Mouse (Mus musculus): ENCODE measurements around the gene Lca5l. TPM values are rescaled to one million over a fixed set of nuclear protein-coding genes. Genes with fewer than 3 reads are reported as not detected.

The Lca5l gene
- polyA plus RNA-seq, 1 experiment from 2014 or later: 1.5 TPM

- Histone ChIP-seq H3K9me3 (replicated peaks) (no peaks in the 10 kb centered on the region), H3K4me2 (no peak overlapping the region), H3K4me3 (replicated peaks) (no peak overlapping the region), H3K4me1 (no peaks in the 10 kb centered on the region), H3K27me3 (no peaks in the 10 kb centered on the region), H3K36me3 (no peaks in the 10 kb centered on the region), H3K27ac (no peak overlapping the region), H3K9ac (no peak overlapping the region)
- WGBS: 74% methylated on average over 7 of the region's 7 CpGs
- no peak for ATAC-seq (replicated peaks; ENCODE audit: low FRiP score)
Measured at GRCm38 (mm10) chr16:96210856-96211255, 18.8 kb upstream of the Lca5l start.

DNA sequence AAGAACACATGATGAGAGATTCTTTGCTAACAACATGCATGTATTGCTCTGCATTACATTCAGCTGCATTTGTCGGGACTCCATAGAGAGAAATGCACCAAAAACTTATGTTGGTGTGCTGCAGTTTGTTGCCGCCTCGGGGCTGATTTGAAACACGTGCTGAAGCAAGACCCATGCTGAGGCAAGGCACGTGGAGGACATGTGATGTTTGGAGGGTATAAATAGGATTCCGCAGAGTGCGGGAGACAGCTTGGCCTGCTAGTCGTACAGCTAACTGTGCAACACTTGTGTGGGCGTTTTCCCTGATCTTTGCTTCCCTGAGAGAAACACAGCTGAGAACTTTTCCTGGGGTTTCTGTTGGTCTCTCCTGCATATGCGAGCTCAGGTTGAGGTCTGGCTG lies 17.7 kb upstream of the Lca5l start:
- ATAC-seq (replicated peaks; ENCODE audit: low FRiP score): no peak
- Histone ChIP-seq H3K27me3 (no peaks in the 10 kb centered on the region), H3K27ac (no peak overlapping the region), H3K9me3 (replicated peaks) (no peaks in the 10 kb centered on the region), H3K4me3 (replicated peaks) (no peak overlapping the region), H3K4me1 (no peaks in the 10 kb centered on the region), H3K4me2 (no peak overlapping the region), H3K36me3 (no peaks in the 10 kb centered on the region), H3K9ac (no peak overlapping the region)
- 84% methylated on average over 10 of the region's 10 CpGs for WGBS

GRCm38 (mm10) chr16:96201485-96202232 lies 9.6 kb upstream of the Lca5l start:
- H3K9ac ChIP-seq: no peak overlapping the region
- no peak for ATAC-seq (replicated peaks; ENCODE audit: low FRiP score)
- H3K9me3 ChIP-seq (replicated peaks): no peaks in the 10 kb centered on the region
- H3K27me3 ChIP-seq: no peaks in the 10 kb centered on the region
- WGBS: 57% methylated on average over 11 of the region's 11 CpGs
- H3K4me2 ChIP-seq: peak overlapping the region; percentile 74
- no peak overlapping the region for H3K4me3 ChIP-seq (replicated peaks)
- peaks cover 19% of the 10 kb centered on the region for H3K4me1 ChIP-seq
- no peaks in the 10 kb centered on the region for H3K36me3 ChIP-seq
- H3K27ac ChIP-seq: no peak overlapping the region

- WGBS: 17% methylated on average over 9 of the region's 9 CpGs
- peak overlapping the region; percentile 74 for H3K4me2 ChIP-seq
- peaks cover 19% of the 10 kb centered on the region for H3K4me1 ChIP-seq
- no peaks in the 10 kb centered on the region for H3K27me3 ChIP-seq
- ATAC-seq (replicated peaks; ENCODE audit: low FRiP score): peak; percentile 24
- no peaks in the 10 kb centered on the region for H3K9me3 ChIP-seq (replicated peaks)
- H3K9ac ChIP-seq: peak overlapping the region; percentile 35; the same call in 1 of the 2 replicates
- H3K36me3 ChIP-seq: no peaks in the 10 kb centered on the region
- peak overlapping the region; percentile 65 for H3K27ac ChIP-seq
- H3K4me3 ChIP-seq (replicated peaks): peak overlapping the region; percentile 42
Measured at GRCm38 (mm10) chr16:96200702-96201028, 8.6 kb upstream of the Lca5l start.

- H3K4me2 ChIP-seq: peak within 1 kb of the TSS; percentile 74
- peaks cover 19% of the 10 kb centered on the region for H3K4me1 ChIP-seq
- H3K4me3 ChIP-seq (replicated peaks): peak within 1 kb of the TSS; percentile 42
- peak within 1 kb of the TSS; percentile 65 for H3K27ac ChIP-seq
- ATAC-seq (replicated peaks; ENCODE audit: low FRiP score): peak; percentile 95
- 0 out of 2 replicates have a peak, but pooled peaks cover 1% of the 10 kb centered on the region for H3K9me3 ChIP-seq (replicated peaks)
- peak within 1 kb of the TSS; percentile 35; the same call in 1 of the 2 replicates for H3K9ac ChIP-seq
- H3K36me3 ChIP-seq: no peaks in the 10 kb centered on the region
- WGBS: 2% methylated on average over 20 of the region's 20 CpGs
- no peaks in the 10 kb centered on the region for H3K27me3 ChIP-seq
Measured at GRCm38 (mm10) chr16:96199913-96200701, 8.0 kb upstream of the Lca5l start, which contains the start of gene Sh3bgr. TSS of gene Sh3bgr (plus strand) at chr16:96200450.

DNA sequence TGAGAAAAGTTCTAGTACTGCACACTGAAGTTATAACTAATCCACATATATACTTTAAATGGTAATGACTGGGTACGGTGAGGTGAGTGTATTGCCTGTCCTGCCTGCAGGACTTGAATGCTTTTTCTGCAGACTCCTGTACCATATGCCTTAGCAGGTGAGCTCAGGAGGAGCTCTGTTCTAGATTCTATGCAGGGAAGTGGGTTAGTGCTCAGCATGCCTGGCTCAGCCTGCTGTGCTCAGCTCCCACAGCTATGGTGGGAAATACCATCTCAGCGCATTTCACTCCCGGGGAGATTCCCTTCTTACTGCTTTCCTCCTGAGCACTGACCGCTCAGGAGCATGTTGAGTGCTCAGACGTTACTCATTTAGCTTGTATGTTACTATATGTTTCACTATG lies 4.5 kb downstream of the Lca5l start:
- Histone ChIP-seq H3K4me1 (peaks cover 7% of the 10 kb centered on the region), H3K27ac (no peak overlapping the region), H3K4me2 (no peak overlapping the region), H3K4me3 (replicated peaks) (no peak overlapping the region), H3K27me3 (peaks cover 4% of the 10 kb centered on the region; the same call in 1 of the 2 replicates), H3K9ac (no peak overlapping the region), H3K36me3 (no peaks in the 10 kb centered on the region), H3K9me3 (replicated peaks) (0 out of 2 replicates have a peak, but pooled peaks cover 3% of the 10 kb centered on the region)
- 82% methylated on average over 5 of the region's 5 CpGs for WGBS
- no peak for ATAC-seq (replicated peaks; ENCODE audit: low FRiP score)

GRCm38 (mm10) chr16:96179156-96179555 lies 12.9 kb downstream of the Lca5l start:
- Histone ChIP-seq H3K4me1 (peaks cover 6% of the 10 kb centered on the region; the same call in 1 of the 2 replicates), H3K4me3 (replicated peaks) (no peak overlapping the region), H3K9me3 (replicated peaks) (no peaks in the 10 kb centered on the region; the same call in 1 of the 2 replicates), H3K9ac (no peak overlapping the region), H3K27me3 (no peaks in the 10 kb centered on the region), H3K27ac (no peak overlapping the region), H3K36me3 (no peaks in the 10 kb centered on the region), H3K4me2 (no peak overlapping the region)
- ATAC-seq (replicated peaks; ENCODE audit: low FRiP score): no peak

DNA sequence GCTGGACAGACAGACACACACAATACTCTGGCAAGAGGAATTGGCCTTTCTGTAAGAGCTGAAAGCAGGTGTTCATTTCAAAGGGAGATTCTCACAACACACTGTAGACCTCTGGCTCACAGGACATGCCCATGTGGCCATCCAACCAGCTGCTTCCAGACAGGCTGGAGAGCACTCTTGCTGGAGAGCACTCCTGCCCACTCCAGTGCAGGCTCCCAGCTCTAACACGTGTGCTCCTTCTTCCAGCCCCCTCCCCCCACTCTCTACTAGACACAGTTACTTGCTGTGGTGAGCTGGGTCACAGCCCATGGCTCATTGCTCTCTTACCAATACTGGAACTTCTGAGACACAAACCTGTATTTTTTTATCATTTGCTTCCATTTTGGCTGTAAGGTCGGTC lies 16.7 kb downstream of the Lca5l start:
- Histone ChIP-seq H3K27ac (no peak overlapping the region), H3K27me3 (no peaks in the 10 kb centered on the region), H3K4me2 (no peak overlapping the region), H3K9me3 (replicated peaks) (no peaks in the 10 kb centered on the region; the same call in 1 of the 2 replicates), H3K9ac (no peak overlapping the region), H3K36me3 (no peaks in the 10 kb centered on the region), H3K4me3 (replicated peaks) (no peak overlapping the region), H3K4me1 (peaks cover 9% of the 10 kb centered on the region)
- 40% methylated on average over 2 of the region's 2 CpGs for WGBS
- ATAC-seq (replicated peaks; ENCODE audit: low FRiP score): peak; percentile 75; the same call in 1 of the 2 replicates

GRCm38 (mm10) chr16:96173648-96174047 lies 18.4 kb downstream of the Lca5l start:
- H3K27ac ChIP-seq: no peak overlapping the region
- no peak overlapping the region for H3K4me2 ChIP-seq
- no peaks in the 10 kb centered on the region for H3K9me3 ChIP-seq (replicated peaks)
- no peak overlapping the region for H3K4me3 ChIP-seq (replicated peaks)
- H3K27me3 ChIP-seq: no peaks in the 10 kb centered on the region
- no peak for ATAC-seq (replicated peaks; ENCODE audit: low FRiP score)
- 61% methylated on average over 8 of the region's 8 CpGs for WGBS
- H3K36me3 ChIP-seq: no peaks in the 10 kb centered on the region
- no peak overlapping the region for H3K9ac ChIP-seq
- H3K4me1 ChIP-seq: peaks cover 9% of the 10 kb centered on the region

- no peak overlapping the region for H3K9ac ChIP-seq
- H3K27ac ChIP-seq: no peak overlapping the region
- no peak overlapping the region for H3K4me3 ChIP-seq (replicated peaks)
- no peaks in the 10 kb centered on the region for H3K27me3 ChIP-seq
- H3K36me3 ChIP-seq: no peaks in the 10 kb centered on the region
- 95% methylated on average over 4 of the region's 4 CpGs for WGBS
- H3K4me2 ChIP-seq: no peak overlapping the region
- no peak for ATAC-seq (replicated peaks; ENCODE audit: low FRiP score)
- H3K4me1 ChIP-seq: peaks cover 3% of the 10 kb centered on the region
- H3K9me3 ChIP-seq (replicated peaks): no peaks in the 10 kb centered on the region
Measured at GRCm38 (mm10) chr16:96168837-96169236, 23.2 kb downstream of the Lca5l start.

- Histone ChIP-seq H3K4me1 (peaks cover 3% of the 10 kb centered on the region; the same call in 1 of the 2 replicates), H3K27me3 (no peaks in the 10 kb centered on the region), H3K9ac (no peak overlapping the region), H3K4me3 (replicated peaks) (no peak overlapping the region), H3K27ac (no peak overlapping the region), H3K36me3 (no peaks in the 10 kb centered on the region), H3K4me2 (no peak overlapping the region), H3K9me3 (replicated peaks) (no peaks in the 10 kb centered on the region)
- ATAC-seq (replicated peaks; ENCODE audit: low FRiP score): no peak
- 77% methylated on average over 4 of the region's 4 CpGs for WGBS
Measured at GRCm38 (mm10) chr16:96165723-96166264, 26.3 kb downstream of the Lca5l start.

GRCm38 (mm10) chr16:96161336-96161735 lies 30.7 kb downstream of the Lca5l start:
- H3K27me3 ChIP-seq: no peaks in the 10 kb centered on the region
- no peak overlapping the region for H3K9ac ChIP-seq
- no peak overlapping the region for H3K4me2 ChIP-seq
- ATAC-seq (replicated peaks; ENCODE audit: low FRiP score): no peak
- H3K27ac ChIP-seq: no peak overlapping the region
- H3K36me3 ChIP-seq: peaks cover 7% of the 10 kb centered on the region; the same call in 1 of the 2 replicates
- H3K4me3 ChIP-seq (replicated peaks): no peak overlapping the region
- H3K9me3 ChIP-seq (replicated peaks): no peaks in the 10 kb centered on the region
- H3K4me1 ChIP-seq: peaks cover 19% of the 10 kb centered on the region
- 84% methylated on average over 4 of the region's 4 CpGs for WGBS
